Mouse (Mus musculus): Measurements from ENCODE around the gene Phyhd1. TPM values are rescaled to one million over a fixed set of nuclear protein-coding genes. Genes with fewer than 3 reads are reported as not detected.

The Phyhd1 gene
- polyA plus RNA-seq, 1 experiment = 1.8 TPM

DNA sequence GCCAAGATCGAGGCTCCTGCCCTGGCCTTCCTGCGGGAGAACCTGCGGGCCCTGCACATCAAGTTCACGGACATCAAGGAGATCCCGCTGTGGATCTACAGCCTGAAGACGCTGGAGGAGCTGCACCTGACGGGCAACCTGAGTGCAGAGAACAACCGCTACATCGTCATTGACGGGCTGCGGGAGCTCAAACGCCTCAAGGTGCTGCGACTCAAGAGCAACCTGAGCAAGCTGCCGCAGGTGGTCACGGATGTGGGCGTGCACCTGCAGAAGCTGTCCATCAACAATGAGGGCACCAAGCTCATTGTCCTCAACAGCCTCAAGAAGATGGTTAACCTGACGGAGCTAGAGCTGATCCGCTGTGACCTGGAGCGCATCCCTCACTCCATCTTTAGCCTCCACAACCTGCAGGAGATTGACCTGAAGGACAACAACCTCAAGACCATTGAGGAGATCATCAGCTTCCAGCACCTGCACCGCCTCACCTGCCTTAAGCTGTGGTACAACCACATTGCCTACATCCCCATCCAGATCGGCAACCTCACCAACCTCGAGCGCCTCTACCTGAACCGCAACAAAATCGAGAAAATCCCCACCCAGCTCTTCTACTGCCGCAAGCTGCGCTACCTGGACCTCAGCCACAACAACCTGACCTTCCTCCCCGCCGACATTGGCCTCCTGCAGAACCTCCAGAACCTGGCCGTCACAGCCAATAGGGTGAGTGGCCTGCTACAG is 9.2 kb upstream of the Phyhd1 start:
- Histone ChIP-seq H3K36me3 (ENCODE audit: control insufficient read depth, insufficient read depth, low read length) (peaks cover 4% of the 10 kb centered on the region), H3K27me3 (ENCODE audit: control insufficient read depth, insufficient read depth, low read length) (no peaks in the 10 kb centered on the region), H3K4me1 (ENCODE audit: control insufficient read depth, insufficient read depth, low read length) (no peaks in the 10 kb centered on the region; the same call in 1 of the 2 replicates), H3K27ac (ENCODE audit: control insufficient read depth, insufficient read depth, low read depth, low read length) (no peak overlapping the region), H3K4me3 (ENCODE audit: control insufficient read depth, low read depth, low read length) (no peak overlapping the region)
- no peak for TF ChIP-seq POLR2A (IDR thresholded peaks at IDR 0.05; ENCODE audit: control insufficient read depth, low read depth, low read length)
- TF ChIP-seq CTCF (IDR thresholded peaks at IDR 0.05; ENCODE audit: control insufficient read depth, insufficient read depth, insufficient replicate concordance, low read depth, low read length) = no peak

DNA sequence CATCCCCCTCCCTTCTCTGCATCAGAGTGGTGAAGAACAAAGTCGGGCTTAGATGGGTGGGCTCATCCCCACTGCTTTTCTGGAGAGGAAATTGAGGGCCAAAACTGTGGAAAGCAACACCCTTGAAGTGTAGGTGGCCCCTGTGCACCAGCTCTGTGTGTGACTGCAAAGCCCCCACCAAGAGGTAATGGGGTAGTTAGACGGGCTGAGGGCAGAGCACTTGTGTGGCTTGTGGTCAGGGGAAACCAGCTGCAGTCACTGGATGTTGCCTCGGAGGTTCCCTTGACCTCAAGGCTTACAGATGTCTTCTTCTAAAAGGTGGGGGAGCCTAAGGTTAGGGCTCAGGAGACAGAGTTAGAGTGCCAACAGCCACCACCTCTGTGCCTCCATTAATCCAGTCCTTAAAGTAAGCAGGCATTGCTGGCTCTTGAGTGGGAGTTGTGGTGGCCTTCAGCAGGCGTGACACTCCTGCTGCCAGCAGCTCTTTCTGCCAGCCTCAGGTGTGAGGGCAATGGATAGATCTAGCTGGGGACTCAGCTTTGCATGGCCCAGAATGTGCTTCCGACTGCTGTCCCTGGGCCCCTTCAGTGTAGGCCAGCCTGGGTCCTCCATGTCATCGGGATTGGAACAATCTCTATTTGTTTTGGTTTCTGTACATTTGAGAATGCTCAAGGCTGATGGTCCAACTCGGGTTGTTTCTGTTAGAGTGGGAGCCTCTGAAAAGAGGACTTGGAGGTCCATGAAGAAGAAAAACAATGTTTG is 8.1 kb upstream of the Phyhd1 start:
- Histone ChIP-seq H3K4me3 (ENCODE audit: control insufficient read depth, low read depth, low read length) (no peak overlapping the region), H3K27me3 (ENCODE audit: control insufficient read depth, insufficient read depth, low read length) (no peaks in the 10 kb centered on the region), H3K27ac (ENCODE audit: control insufficient read depth, insufficient read depth, low read depth, low read length) (no peak overlapping the region), H3K36me3 (ENCODE audit: control insufficient read depth, insufficient read depth, low read length) (peaks cover 7% of the 10 kb centered on the region), H3K4me1 (ENCODE audit: control insufficient read depth, insufficient read depth, low read length) (no peaks in the 10 kb centered on the region; the same call in 1 of the 2 replicates)
- no peak for TF ChIP-seq CTCF (IDR thresholded peaks at IDR 0.05; ENCODE audit: control insufficient read depth, insufficient read depth, insufficient replicate concordance, low read depth, low read length)
- TF ChIP-seq POLR2A (IDR thresholded peaks at IDR 0.05; ENCODE audit: control insufficient read depth, low read depth, low read length) = no peak

DNA sequence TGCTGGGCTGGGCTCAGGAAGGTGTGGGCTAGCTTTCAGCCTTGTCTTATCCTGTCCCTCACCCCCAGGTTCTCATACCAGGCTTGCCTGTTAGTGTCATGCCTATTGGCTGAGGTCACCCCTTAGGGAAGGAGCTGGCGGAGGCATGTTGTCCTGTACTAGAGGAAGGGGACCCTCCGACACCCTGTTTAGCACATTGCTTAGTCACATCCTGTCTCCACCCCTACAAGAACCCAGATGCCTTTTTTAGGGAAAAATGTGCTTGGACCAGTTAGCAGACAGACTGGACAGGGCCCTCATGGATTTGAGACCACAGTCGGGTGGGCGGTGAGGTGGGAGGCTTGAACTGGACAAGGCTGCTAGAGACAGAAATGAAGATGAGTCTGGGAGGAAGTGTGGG is 7.4 kb upstream of the Phyhd1 start:
- H3K27me3 ChIP-seq (ENCODE audit: control insufficient read depth, insufficient read depth, low read length) = no peaks in the 10 kb centered on the region
- H3K36me3 ChIP-seq (ENCODE audit: control insufficient read depth, insufficient read depth, low read length) = peaks cover 7% of the 10 kb centered on the region
- no peak overlapping the region for H3K4me3 ChIP-seq (ENCODE audit: control insufficient read depth, low read depth, low read length)
- no peak overlapping the region for H3K27ac ChIP-seq (ENCODE audit: control insufficient read depth, insufficient read depth, low read depth, low read length)
- H3K4me1 ChIP-seq (ENCODE audit: control insufficient read depth, insufficient read depth, low read length) = no peaks in the 10 kb centered on the region; the same call in 1 of the 2 replicates
- TF ChIP-seq POLR2A (IDR thresholded peaks at IDR 0.05; ENCODE audit: control insufficient read depth, low read depth, low read length) = no peak
- no peak for TF ChIP-seq CTCF (IDR thresholded peaks at IDR 0.05; ENCODE audit: control insufficient read depth, insufficient read depth, insufficient replicate concordance, low read depth, low read length)

DNA sequence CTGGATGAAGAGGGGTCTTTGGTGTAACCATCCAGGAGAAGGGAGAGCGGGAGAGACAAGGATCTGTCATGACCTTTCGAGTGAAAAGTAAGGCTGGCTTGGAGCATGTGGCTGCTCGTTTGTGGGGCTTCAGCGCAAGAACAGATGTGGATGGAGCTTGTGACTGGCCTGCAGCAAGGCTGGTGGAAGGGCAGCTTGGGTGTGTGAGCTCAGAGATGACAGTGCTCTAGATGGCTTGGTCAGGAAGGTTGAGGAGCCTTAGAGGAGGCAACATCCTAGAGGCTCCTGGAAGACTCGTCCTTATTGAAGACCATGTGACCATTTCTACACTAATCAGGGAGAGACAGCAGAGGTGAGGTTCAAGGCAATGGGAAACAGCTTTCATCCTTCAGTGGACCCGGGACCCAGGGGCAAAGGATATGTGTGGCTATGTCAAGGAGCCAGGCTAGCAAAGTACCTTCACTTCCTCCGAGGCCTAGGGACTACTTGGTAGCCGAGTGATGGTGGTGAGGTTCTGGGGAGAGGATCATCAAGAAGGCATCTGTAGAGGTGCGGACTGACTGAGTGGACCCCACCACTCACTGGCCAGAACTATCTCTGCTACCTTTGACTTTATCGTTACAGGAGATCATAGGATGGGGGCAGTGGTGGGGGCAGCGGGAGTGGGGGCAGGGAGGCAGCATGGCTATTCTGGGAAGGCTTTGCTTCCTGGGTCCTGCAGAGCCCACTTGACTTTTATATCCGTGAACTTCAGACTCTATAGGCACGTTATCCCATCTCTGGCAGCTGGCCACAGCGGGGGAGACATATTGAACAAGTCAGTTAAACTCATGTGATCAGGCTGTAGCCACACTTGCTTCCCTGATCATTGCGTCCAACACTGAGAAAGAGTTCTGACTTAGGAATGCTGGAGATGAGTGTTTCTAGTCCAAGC is 6.6 kb upstream of the Phyhd1 start:
- Histone ChIP-seq H3K27me3 (ENCODE audit: control insufficient read depth, insufficient read depth, low read length) (no peaks in the 10 kb centered on the region), H3K27ac (ENCODE audit: control insufficient read depth, insufficient read depth, low read depth, low read length) (no peak overlapping the region), H3K4me3 (ENCODE audit: control insufficient read depth, low read depth, low read length) (no peak overlapping the region), H3K4me1 (ENCODE audit: control insufficient read depth, insufficient read depth, low read length) (no peaks in the 10 kb centered on the region; the same call in 1 of the 2 replicates), H3K36me3 (ENCODE audit: control insufficient read depth, insufficient read depth, low read length) (peaks cover 7% of the 10 kb centered on the region)
- TF ChIP-seq POLR2A (IDR thresholded peaks at IDR 0.05; ENCODE audit: control insufficient read depth, low read depth, low read length) = no peak
- no peak for TF ChIP-seq CTCF (IDR thresholded peaks at IDR 0.05; ENCODE audit: control insufficient read depth, insufficient read depth, insufficient replicate concordance, low read depth, low read length)

DNA sequence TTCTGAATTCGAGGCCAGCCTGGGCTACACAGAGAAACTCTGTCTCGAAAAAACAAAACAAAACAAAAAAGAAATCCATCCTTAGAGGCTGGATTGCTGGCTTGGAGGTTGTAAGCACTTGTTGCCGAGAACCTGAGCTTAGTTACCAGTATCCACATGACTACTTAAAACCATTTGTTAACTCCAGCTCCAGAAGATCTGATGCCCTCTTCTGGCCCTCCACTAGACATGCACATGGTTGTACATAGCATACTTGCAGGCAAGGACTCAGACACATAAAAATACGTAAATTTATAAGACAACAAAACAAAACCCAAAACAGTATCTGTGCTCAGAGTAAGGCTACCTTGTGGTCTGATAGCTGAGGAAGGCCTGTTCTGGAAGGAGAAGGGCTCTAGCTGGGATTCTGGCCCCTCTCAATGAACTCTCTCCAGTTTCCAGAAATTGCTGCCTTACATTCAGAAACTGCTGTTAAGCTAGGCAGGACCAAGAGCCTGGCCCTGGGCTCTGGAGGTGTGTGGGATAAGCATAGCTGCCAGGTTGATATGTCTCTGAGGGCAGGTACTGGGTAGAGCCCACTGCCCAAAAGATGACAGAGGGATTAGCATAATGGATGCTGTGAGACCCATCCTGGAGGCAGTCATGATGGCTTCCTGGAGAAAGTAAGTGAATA is 4.8 kb upstream of the Phyhd1 start:
- peaks cover 3% of the 10 kb centered on the region; the same call in 1 of the 2 replicates for H3K4me1 ChIP-seq (ENCODE audit: control insufficient read depth, insufficient read depth, low read length)
- no peak overlapping the region for H3K27ac ChIP-seq (ENCODE audit: control insufficient read depth, insufficient read depth, low read depth, low read length)
- no peak for TF ChIP-seq CTCF (IDR thresholded peaks at IDR 0.05; ENCODE audit: control insufficient read depth, insufficient read depth, insufficient replicate concordance, low read depth, low read length)
- TF ChIP-seq POLR2A (IDR thresholded peaks at IDR 0.05; ENCODE audit: control insufficient read depth, low read depth, low read length) = no peak
- peaks cover 3% of the 10 kb centered on the region for H3K36me3 ChIP-seq (ENCODE audit: control insufficient read depth, insufficient read depth, low read length)
- no peak overlapping the region for H3K4me3 ChIP-seq (ENCODE audit: control insufficient read depth, low read depth, low read length)
- no peaks in the 10 kb centered on the region for H3K27me3 ChIP-seq (ENCODE audit: control insufficient read depth, insufficient read depth, low read length)

DNA sequence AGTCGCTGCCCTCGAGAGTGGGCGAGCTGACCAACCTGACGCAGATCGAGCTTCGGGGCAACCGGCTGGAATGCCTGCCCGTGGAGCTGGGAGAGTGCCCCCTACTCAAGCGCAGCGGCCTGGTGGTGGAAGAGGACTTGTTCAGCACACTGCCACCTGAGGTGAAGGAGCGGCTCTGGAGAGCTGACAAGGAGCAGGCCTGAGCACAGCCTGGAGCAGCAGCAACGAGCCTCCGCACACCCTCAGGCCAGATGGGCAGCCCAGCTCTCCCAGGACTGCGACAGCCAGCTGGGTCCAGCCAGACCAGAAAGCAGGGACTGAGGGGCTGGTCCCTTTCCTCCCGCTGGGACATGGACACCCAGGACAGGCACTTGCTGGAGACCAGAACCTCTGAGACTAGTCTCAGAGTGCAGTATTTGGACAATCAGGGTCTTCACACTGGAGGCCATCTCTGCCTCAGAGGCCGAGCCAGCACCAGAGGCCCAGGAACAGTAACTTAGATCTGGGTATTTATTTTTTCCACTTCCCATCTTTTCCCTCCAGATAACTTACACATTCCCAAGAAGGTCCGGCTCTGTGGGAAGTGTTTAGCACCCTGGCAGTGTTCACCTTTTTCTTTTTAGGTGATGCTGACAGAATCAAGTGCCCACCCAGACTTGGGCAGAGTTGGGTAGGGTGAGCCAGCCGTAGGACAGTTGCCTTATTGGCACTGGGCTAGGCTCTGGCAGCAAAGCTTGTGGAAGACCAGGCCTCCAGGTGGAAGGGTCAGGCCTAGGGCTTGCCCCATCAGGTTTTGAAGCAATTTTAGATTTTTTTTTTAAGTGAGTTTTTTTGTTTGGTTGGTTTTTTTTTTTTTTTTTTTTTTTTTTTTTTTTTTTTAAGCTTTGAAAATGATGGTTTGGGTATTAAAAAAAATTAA is 3.8 kb upstream of the Phyhd1 start:
- Histone ChIP-seq H3K27me3 (ENCODE audit: control insufficient read depth, insufficient read depth, low read length) (no peaks in the 10 kb centered on the region), H3K4me3 (ENCODE audit: control insufficient read depth, low read depth, low read length) (no peak overlapping the region), H3K36me3 (ENCODE audit: control insufficient read depth, insufficient read depth, low read length) (peaks cover 3% of the 10 kb centered on the region), H3K4me1 (ENCODE audit: control insufficient read depth, insufficient read depth, low read length) (peaks cover 3% of the 10 kb centered on the region; the same call in 1 of the 2 replicates), H3K27ac (ENCODE audit: control insufficient read depth, insufficient read depth, low read depth, low read length) (no peak overlapping the region)
- no peak for TF ChIP-seq CTCF (IDR thresholded peaks at IDR 0.05; ENCODE audit: control insufficient read depth, insufficient read depth, insufficient replicate concordance, low read depth, low read length)
